Mouse (Mus musculus): ENCODE measurements around the gene Scrn3. TPM values are rescaled to one million over a fixed set of nuclear protein-coding genes. Genes with fewer than 3 reads are reported as not detected.

Gene Scrn3
- polyA plus RNA-seq, 1 experiment from 2014 or later: 17.9 TPM

GRCm38 (mm10) chr2:73295023-73295422 lies 17.4 kb upstream of the Scrn3 start:
- Histone ChIP-seq H3K9ac (replicated peaks) (no peak overlapping the region), H3K9me3 (no peaks in the 10 kb centered on the region), H3K36me3 (peaks cover 48% of the 10 kb centered on the region; the same call in 1 of the 2 replicates), H3K4me1 (replicated peaks) (no peaks in the 10 kb centered on the region), H3K27me3 (no peaks in the 10 kb centered on the region), H3K4me2 (no peak overlapping the region), H3K4me3 (replicated peaks) (no peak overlapping the region), H3K27ac (no peak overlapping the region)
- ATAC-seq (ENCODE audit: insufficient number of reproducible peaks, insufficient read depth, low FRiP score, low TSS enrichment, low read depth): no peak
- 79% methylated on average over 7 of the region's 7 CpGs for WGBS

GRCm38 (mm10) chr2:73298154-73298553 lies 14.2 kb upstream of the Scrn3 start:
- Histone ChIP-seq H3K4me2 (no peak overlapping the region), H3K36me3 (peaks cover 56% of the 10 kb centered on the region), H3K9me3 (no peaks in the 10 kb centered on the region), H3K27ac (no peak overlapping the region), H3K4me1 (replicated peaks) (no peaks in the 10 kb centered on the region), H3K9ac (replicated peaks) (no peak overlapping the region), H3K4me3 (replicated peaks) (no peak overlapping the region), H3K27me3 (no peaks in the 10 kb centered on the region)
- 86% methylated on average over 7 of the region's 7 CpGs for WGBS
- no peak for ATAC-seq (ENCODE audit: insufficient number of reproducible peaks, insufficient read depth, low FRiP score, low TSS enrichment, low read depth)

GRCm38 (mm10) chr2:73298841-73299240 lies 13.6 kb upstream of the Scrn3 start:
- H3K27ac ChIP-seq: no peak overlapping the region
- no peak overlapping the region for H3K9ac ChIP-seq (replicated peaks)
- WGBS: 85% methylated on average over 3 of the region's 3 CpGs
- H3K36me3 ChIP-seq: peaks cover 61% of the 10 kb centered on the region
- H3K27me3 ChIP-seq: no peaks in the 10 kb centered on the region
- no peak for ATAC-seq (ENCODE audit: insufficient number of reproducible peaks, insufficient read depth, low FRiP score, low TSS enrichment, low read depth)
- H3K9me3 ChIP-seq: no peaks in the 10 kb centered on the region
- no peak overlapping the region for H3K4me3 ChIP-seq (replicated peaks)
- no peaks in the 10 kb centered on the region for H3K4me1 ChIP-seq (replicated peaks)
- no peak overlapping the region for H3K4me2 ChIP-seq

- peaks cover 68% of the 10 kb centered on the region for H3K36me3 ChIP-seq
- H3K27me3 ChIP-seq: no peaks in the 10 kb centered on the region
- H3K9me3 ChIP-seq: no peaks in the 10 kb centered on the region
- H3K4me3 ChIP-seq (replicated peaks): no peak overlapping the region
- H3K4me1 ChIP-seq (replicated peaks): no peaks in the 10 kb centered on the region
- no peak overlapping the region for H3K9ac ChIP-seq (replicated peaks)
- no peak for ATAC-seq (ENCODE audit: insufficient number of reproducible peaks, insufficient read depth, low FRiP score, low TSS enrichment, low read depth)
- H3K27ac ChIP-seq: no peak overlapping the region
- WGBS: 91% methylated on average over 1 of the region's 1 CpGs
- no peak overlapping the region for H3K4me2 ChIP-seq
These were observed 10.4 kb upstream of the Scrn3 start for GRCm38 (mm10) chr2:73301979-73302378.

GRCm38 (mm10) chr2:73302722-73303121 lies 9.7 kb upstream of the Scrn3 start:
- Histone ChIP-seq H3K4me3 (replicated peaks) (no peak overlapping the region), H3K27ac (no peak overlapping the region), H3K9me3 (no peaks in the 10 kb centered on the region), H3K27me3 (no peaks in the 10 kb centered on the region), H3K4me2 (no peak overlapping the region), H3K9ac (replicated peaks) (no peak overlapping the region), H3K36me3 (peaks cover 70% of the 10 kb centered on the region), H3K4me1 (replicated peaks) (no peaks in the 10 kb centered on the region)
- WGBS: 95% methylated on average over 9 of the region's 9 CpGs
- ATAC-seq (ENCODE audit: insufficient number of reproducible peaks, insufficient read depth, low FRiP score, low TSS enrichment, low read depth): no peak

GRCm38 (mm10) chr2:73304506-73304905 lies 7.9 kb upstream of the Scrn3 start:
- Histone ChIP-seq H3K4me2 (no peak overlapping the region), H3K4me1 (replicated peaks) (no peaks in the 10 kb centered on the region), H3K4me3 (replicated peaks) (no peak overlapping the region), H3K9ac (replicated peaks) (no peak overlapping the region), H3K36me3 (peaks cover 77% of the 10 kb centered on the region), H3K27ac (no peak overlapping the region), H3K9me3 (no peaks in the 10 kb centered on the region), H3K27me3 (no peaks in the 10 kb centered on the region)
- WGBS: 91% methylated on average over 5 of the region's 5 CpGs
- no peak for ATAC-seq (ENCODE audit: insufficient number of reproducible peaks, insufficient read depth, low FRiP score, low TSS enrichment, low read depth)

GRCm38 (mm10) chr2:73306006-73306405 lies 6.4 kb upstream of the Scrn3 start:
- H3K9ac ChIP-seq (replicated peaks): no peak overlapping the region
- H3K4me2 ChIP-seq: no peak overlapping the region
- no peak for ATAC-seq (ENCODE audit: insufficient number of reproducible peaks, insufficient read depth, low FRiP score, low TSS enrichment, low read depth)
- no peak overlapping the region for H3K4me3 ChIP-seq (replicated peaks)
- no peak overlapping the region for H3K27ac ChIP-seq
- 92% methylated on average over 7 of the region's 7 CpGs for WGBS
- no peaks in the 10 kb centered on the region; the same call in 1 of the 2 replicates for H3K4me1 ChIP-seq (replicated peaks)
- no peaks in the 10 kb centered on the region for H3K27me3 ChIP-seq
- H3K36me3 ChIP-seq: peaks cover 79% of the 10 kb centered on the region
- H3K9me3 ChIP-seq: no peaks in the 10 kb centered on the region

GRCm38 (mm10) chr2:73313117-73313501 lies 708 bp downstream of the Scrn3 start:
- WGBS: 48% methylated on average over 14 of the region's 14 CpGs
- no peaks in the 10 kb centered on the region for H3K9me3 ChIP-seq
- ATAC-seq (ENCODE audit: insufficient number of reproducible peaks, insufficient read depth, low FRiP score, low TSS enrichment, low read depth): peak; percentile 29; the same call in 1 of the 2 replicates
- H3K4me2 ChIP-seq: peak overlapping the region; percentile 52
- peak overlapping the region; percentile 51; the same call in 1 of the 2 replicates for H3K27ac ChIP-seq
- H3K9ac ChIP-seq (replicated peaks): no peak overlapping the region; the same call in 1 of the 2 replicates
- H3K27me3 ChIP-seq: no peaks in the 10 kb centered on the region
- H3K4me3 ChIP-seq (replicated peaks): peak overlapping the region; percentile 83
- H3K36me3 ChIP-seq: peaks cover 20% of the 10 kb centered on the region
- peaks cover 13% of the 10 kb centered on the region for H3K4me1 ChIP-seq (replicated peaks)

GRCm38 (mm10) chr2:73314311-73314710 lies 1.9 kb downstream of the Scrn3 start:
- H3K27me3 ChIP-seq: no peaks in the 10 kb centered on the region
- peaks cover 13% of the 10 kb centered on the region for H3K4me1 ChIP-seq (replicated peaks)
- no peak overlapping the region for H3K27ac ChIP-seq
- no peak overlapping the region for H3K4me2 ChIP-seq
- H3K9ac ChIP-seq (replicated peaks): no peak overlapping the region
- no peaks in the 10 kb centered on the region for H3K9me3 ChIP-seq
- no peak overlapping the region for H3K4me3 ChIP-seq (replicated peaks)
- WGBS: 93% methylated on average over 3 of the region's 3 CpGs
- peaks cover 9% of the 10 kb centered on the region for H3K36me3 ChIP-seq
- no peak for ATAC-seq (ENCODE audit: insufficient number of reproducible peaks, insufficient read depth, low FRiP score, low TSS enrichment, low read depth)

- ATAC-seq (ENCODE audit: insufficient number of reproducible peaks, insufficient read depth, low FRiP score, low TSS enrichment, low read depth): no peak
- 94% methylated on average over 9 of the region's 9 CpGs for WGBS
- no peak overlapping the region for H3K4me3 ChIP-seq (replicated peaks)
These were observed 5.0 kb downstream of the Scrn3 start for GRCm38 (mm10) chr2:73317426-73317825.

GRCm38 (mm10) chr2:73319218-73319617 lies 6.8 kb downstream of the Scrn3 start:
- Histone ChIP-seq H3K4me3 (replicated peaks) (no peak overlapping the region), H3K4me1 (replicated peaks) (no peaks in the 10 kb centered on the region), H3K27me3 (no peaks in the 10 kb centered on the region), H3K4me2 (no peak overlapping the region), H3K9ac (replicated peaks) (no peak overlapping the region), H3K36me3 (no peaks in the 10 kb centered on the region), H3K9me3 (no peaks in the 10 kb centered on the region), H3K27ac (no peak overlapping the region)
- no peak for ATAC-seq (ENCODE audit: insufficient number of reproducible peaks, insufficient read depth, low FRiP score, low TSS enrichment, low read depth)
- WGBS: 91% methylated on average over 5 of the region's 5 CpGs

More at GRCm38 (mm10) chr2:73317426-73317825, 5.0 kb downstream of the Scrn3 start:
- Histone ChIP-seq H3K4me1 (replicated peaks) (peaks cover 6% of the 10 kb centered on the region; the same call in 1 of the 2 replicates), H3K9ac (replicated peaks) (no peak overlapping the region), H3K4me2 (no peak overlapping the region), H3K9me3 (no peaks in the 10 kb centered on the region), H3K27ac (no peak overlapping the region), H3K36me3 (no peaks in the 10 kb centered on the region), H3K27me3 (no peaks in the 10 kb centered on the region)

- H3K4me2 ChIP-seq: no peak overlapping the region
- ATAC-seq (ENCODE audit: insufficient number of reproducible peaks, insufficient read depth, low FRiP score, low TSS enrichment, low read depth): no peak
- no peak overlapping the region for H3K27ac ChIP-seq
- H3K4me3 ChIP-seq (replicated peaks): no peak overlapping the region
- no peaks in the 10 kb centered on the region for H3K9me3 ChIP-seq
- WGBS: 60% methylated on average over 12 of the region's 12 CpGs
- no peaks in the 10 kb centered on the region for H3K36me3 ChIP-seq
- H3K9ac ChIP-seq (replicated peaks): no peak overlapping the region
- H3K27me3 ChIP-seq: no peaks in the 10 kb centered on the region
- no peaks in the 10 kb centered on the region for H3K4me1 ChIP-seq (replicated peaks)
These were observed 10.6 kb downstream of the Scrn3 start for GRCm38 (mm10) chr2:73322991-73323390.
